Mouse (Mus musculus): ENCODE measurements at regions not wholly inside any gene's neighbourhood (a gene's known extent, or its start where the extent isn't known, plus 50 kb on each side); places are given as distances from the start of the nearest gene placed in this dataset.

GRCm38 (mm10) chr1:55949606-55950005, 543.9 kb downstream of the Plcl1 start:
- 91% methylated on average over 4 of the region's 4 CpGs for WGBS
- Histone ChIP-seq H3K27ac (replicated peaks) (no peak overlapping the region), H3K27me3 (no peaks in the 10 kb centered on the region), H3K4me3 (no peak overlapping the region), H3K36me3 (no peaks in the 10 kb centered on the region), H3K9ac (replicated peaks) (no peak overlapping the region), H3K4me2 (replicated peaks) (no peak overlapping the region), H3K4me1 (no peaks in the 10 kb centered on the region), H3K9me3 (no peaks in the 10 kb centered on the region)
- no peak for ATAC-seq (replicated peaks)

- 76% methylated on average over 11 of the region's 11 CpGs for WGBS
- H3K4me2 ChIP-seq (replicated peaks): no peak overlapping the region
These were observed 552.2 kb downstream of the Plcl1 start for GRCm38 (mm10) chr1:55957804-55958445.

GRCm38 (mm10) chr1:55960291-55960690, 554.6 kb downstream of the Plcl1 start:
- peak; percentile 86 for ATAC-seq (replicated peaks)
- WGBS: 13% methylated on average over 6 of the region's 6 CpGs
- H3K4me3 ChIP-seq: no peak overlapping the region

More at GRCm38 (mm10) chr1:55957804-55958445, 552.2 kb downstream of the Plcl1 start:
- ATAC-seq (replicated peaks): no peak
- no peak overlapping the region for H3K9ac ChIP-seq (replicated peaks)
- no peaks in the 10 kb centered on the region for H3K27me3 ChIP-seq
- H3K36me3 ChIP-seq: no peaks in the 10 kb centered on the region
- H3K27ac ChIP-seq (replicated peaks): no peak overlapping the region
- no peaks in the 10 kb centered on the region for H3K9me3 ChIP-seq
- no peaks in the 10 kb centered on the region for H3K4me1 ChIP-seq
- H3K4me3 ChIP-seq: no peak overlapping the region

GRCm38 (mm10) chr1:55963867-55964266, 558.1 kb downstream of the Plcl1 start:
- no peak for ATAC-seq (replicated peaks)

More at GRCm38 (mm10) chr1:55960291-55960690, 554.6 kb downstream of the Plcl1 start:
- no peak overlapping the region for H3K9ac ChIP-seq (replicated peaks)
- no peaks in the 10 kb centered on the region for H3K4me1 ChIP-seq
- H3K9me3 ChIP-seq: no peaks in the 10 kb centered on the region
- no peaks in the 10 kb centered on the region for H3K36me3 ChIP-seq
- no peaks in the 10 kb centered on the region for H3K27me3 ChIP-seq
- 0 out of 2 replicates have a peak overlapping the region, but pooled peaks have one; percentile 8 for H3K27ac ChIP-seq (replicated peaks)
- H3K4me2 ChIP-seq (replicated peaks): no peak overlapping the region

GRCm38 (mm10) chr1:55966273-55966672, 560.6 kb downstream of the Plcl1 start:
- H3K4me1 ChIP-seq: no peaks in the 10 kb centered on the region
- no peaks in the 10 kb centered on the region for H3K9me3 ChIP-seq
- no peak overlapping the region for H3K4me2 ChIP-seq (replicated peaks)
- no peak overlapping the region for H3K27ac ChIP-seq (replicated peaks)
- no peak overlapping the region for H3K9ac ChIP-seq (replicated peaks)
- no peak for ATAC-seq (replicated peaks)
- H3K4me3 ChIP-seq: no peak overlapping the region
- no peaks in the 10 kb centered on the region for H3K36me3 ChIP-seq
- WGBS: 82% methylated on average over 2 of the region's 2 CpGs
- H3K27me3 ChIP-seq: no peaks in the 10 kb centered on the region

More at GRCm38 (mm10) chr1:55963867-55964266, 558.1 kb downstream of the Plcl1 start:
- Histone ChIP-seq H3K9me3 (no peaks in the 10 kb centered on the region), H3K27me3 (no peaks in the 10 kb centered on the region), H3K9ac (replicated peaks) (no peak overlapping the region), H3K4me1 (no peaks in the 10 kb centered on the region), H3K4me2 (replicated peaks) (no peak overlapping the region), H3K4me3 (no peak overlapping the region), H3K36me3 (no peaks in the 10 kb centered on the region), H3K27ac (replicated peaks) (no peak overlapping the region)
- WGBS: 87% methylated on average over 5 of the region's 5 CpGs

GRCm38 (mm10) chr1:55967869-55968268, 562.1 kb downstream of the Plcl1 start:
- H3K9me3 ChIP-seq: no peaks in the 10 kb centered on the region
- H3K36me3 ChIP-seq: no peaks in the 10 kb centered on the region
- no peak overlapping the region for H3K9ac ChIP-seq (replicated peaks)
- no peaks in the 10 kb centered on the region for H3K27me3 ChIP-seq
- no peak for ATAC-seq (replicated peaks)
- 92% methylated on average over 7 of the region's 7 CpGs for WGBS
- H3K4me3 ChIP-seq: no peak overlapping the region
- H3K4me1 ChIP-seq: no peaks in the 10 kb centered on the region
- H3K4me2 ChIP-seq (replicated peaks): no peak overlapping the region
- H3K27ac ChIP-seq (replicated peaks): no peak overlapping the region

- 80% methylated on average over 3 of the region's 3 CpGs for WGBS
- ATAC-seq (replicated peaks): no peak
- no peaks in the 10 kb centered on the region for H3K9me3 ChIP-seq
- H3K9ac ChIP-seq (replicated peaks): no peak overlapping the region
- H3K4me3 ChIP-seq: no peak overlapping the region
- no peaks in the 10 kb centered on the region for H3K36me3 ChIP-seq
- H3K4me1 ChIP-seq: no peaks in the 10 kb centered on the region
- no peak overlapping the region for H3K4me2 ChIP-seq (replicated peaks)
- no peak overlapping the region for H3K27ac ChIP-seq (replicated peaks)
- no peaks in the 10 kb centered on the region for H3K27me3 ChIP-seq
These were observed 572.1 kb downstream of the Plcl1 start for GRCm38 (mm10) chr1:55977796-55978195.

- no peak overlapping the region for H3K27ac ChIP-seq (replicated peaks)
- no peak overlapping the region for H3K9ac ChIP-seq (replicated peaks)
- no peak overlapping the region for H3K4me2 ChIP-seq (replicated peaks)
- no peaks in the 10 kb centered on the region for H3K27me3 ChIP-seq
- H3K4me3 ChIP-seq: no peak overlapping the region
- no peak for ATAC-seq (replicated peaks)
- no peaks in the 10 kb centered on the region for H3K36me3 ChIP-seq
- no peaks in the 10 kb centered on the region for H3K9me3 ChIP-seq
- no peaks in the 10 kb centered on the region for H3K4me1 ChIP-seq
- 59% methylated on average over 5 of the region's 5 CpGs for WGBS
These were observed 577.9 kb downstream of the Plcl1 start for GRCm38 (mm10) chr1:55983522-55984066.

- Histone ChIP-seq H3K4me2 (replicated peaks) (no peak overlapping the region), H3K4me1 (no peaks in the 10 kb centered on the region), H3K27me3 (no peaks in the 10 kb centered on the region), H3K9ac (replicated peaks) (no peak overlapping the region), H3K9me3 (no peaks in the 10 kb centered on the region), H3K36me3 (no peaks in the 10 kb centered on the region), H3K27ac (replicated peaks) (no peak overlapping the region), H3K4me3 (no peak overlapping the region)
- ATAC-seq (replicated peaks): no peak
- WGBS: 92% methylated on average over 6 of the region's 6 CpGs
These were observed 591.4 kb downstream of the Plcl1 start for GRCm38 (mm10) chr1:55997074-55997473.

Measured in forebrain, embryonic 15.5 days (tissue).